Mouse (Mus musculus): ENCODE results near the gene Srp68. TPM values are rescaled to one million over a fixed set of nuclear protein-coding genes. Genes with fewer than 3 reads are reported as not detected.

Srp68 gene
- polyA plus RNA-seq, 1 experiment from 2014 or later = 63.7 TPM

GRCm38 (mm10) chr11:116298221-116298620 is 24.2 kb upstream of the Srp68 start:
- Histone ChIP-seq H3K4me2 (no peak overlapping the region), H3K4me1 (replicated peaks) (no peaks in the 10 kb centered on the region), H3K27me3 (no peaks in the 10 kb centered on the region), H3K4me3 (no peak overlapping the region), H3K9ac (no peak overlapping the region), H3K27ac (no peak overlapping the region), H3K36me3 (peaks cover 99% of the 10 kb centered on the region), H3K9me3 (no peaks in the 10 kb centered on the region)
- 88% methylated on average over 11 of the region's 11 CpGs for WGBS
- ATAC-seq (ENCODE audit: low FRiP score) = no peak

GRCm38 (mm10) chr11:116297017-116297416 is 23.0 kb upstream of the Srp68 start:
- H3K27ac ChIP-seq = no peak overlapping the region
- no peaks in the 10 kb centered on the region for H3K9me3 ChIP-seq
- H3K4me1 ChIP-seq (replicated peaks) = no peaks in the 10 kb centered on the region
- no peak overlapping the region for H3K4me3 ChIP-seq
- H3K36me3 ChIP-seq = peaks cover 99% of the 10 kb centered on the region
- no peak overlapping the region for H3K9ac ChIP-seq
- H3K4me2 ChIP-seq = no peak overlapping the region
- no peaks in the 10 kb centered on the region for H3K27me3 ChIP-seq
- ATAC-seq (ENCODE audit: low FRiP score) = no peak
- 79% methylated on average over 3 of the region's 3 CpGs for WGBS

- no peak for ATAC-seq (ENCODE audit: low FRiP score)
- Histone ChIP-seq H3K27ac (no peak overlapping the region), H3K9me3 (no peaks in the 10 kb centered on the region), H3K4me3 (no peak overlapping the region), H3K4me1 (replicated peaks) (no peaks in the 10 kb centered on the region), H3K9ac (no peak overlapping the region; the same call in 1 of the 2 replicates), H3K36me3 (peaks cover 99% of the 10 kb centered on the region), H3K27me3 (no peaks in the 10 kb centered on the region), H3K4me2 (no peak overlapping the region)
- WGBS = 93% methylated on average over 8 of the region's 8 CpGs
Observed at GRCm38 (mm10) chr11:116296191-116296734, 22.2 kb upstream of the Srp68 start.

GRCm38 (mm10) chr11:116294319-116294718 is 20.3 kb upstream of the Srp68 start:
- peaks cover 99% of the 10 kb centered on the region for H3K36me3 ChIP-seq
- H3K27ac ChIP-seq = no peak overlapping the region
- H3K9me3 ChIP-seq = no peaks in the 10 kb centered on the region
- H3K4me1 ChIP-seq (replicated peaks) = no peaks in the 10 kb centered on the region
- no peak overlapping the region for H3K9ac ChIP-seq
- WGBS = 31% methylated on average over 5 of the region's 5 CpGs
- H3K4me2 ChIP-seq = no peak overlapping the region
- H3K27me3 ChIP-seq = no peaks in the 10 kb centered on the region
- H3K4me3 ChIP-seq = no peak overlapping the region
- no peak for ATAC-seq (ENCODE audit: low FRiP score)

- H3K4me3 ChIP-seq = no peak overlapping the region
- H3K4me1 ChIP-seq (replicated peaks) = no peaks in the 10 kb centered on the region
- H3K27me3 ChIP-seq = no peaks in the 10 kb centered on the region
- H3K27ac ChIP-seq = no peak overlapping the region
- H3K9me3 ChIP-seq = no peaks in the 10 kb centered on the region
- 76% methylated on average over 12 of the region's 12 CpGs for WGBS
- H3K4me2 ChIP-seq = no peak overlapping the region
- peak; percentile 28; the same call in 1 of the 2 replicates for ATAC-seq (ENCODE audit: low FRiP score)
- peaks cover 99% of the 10 kb centered on the region for H3K36me3 ChIP-seq
- no peak overlapping the region for H3K9ac ChIP-seq
Observed at GRCm38 (mm10) chr11:116293538-116294137, 19.6 kb upstream of the Srp68 start.

- no peaks in the 10 kb centered on the region for H3K9me3 ChIP-seq
- H3K4me1 ChIP-seq (replicated peaks) = no peaks in the 10 kb centered on the region
- no peak for ATAC-seq (ENCODE audit: low FRiP score)
- no peak overlapping the region for H3K27ac ChIP-seq
- peaks cover 99% of the 10 kb centered on the region for H3K36me3 ChIP-seq
- no peaks in the 10 kb centered on the region for H3K27me3 ChIP-seq
- H3K9ac ChIP-seq = no peak overlapping the region
- WGBS = 94% methylated on average over 13 of the region's 13 CpGs
- no peak overlapping the region for H3K4me3 ChIP-seq
- no peak overlapping the region for H3K4me2 ChIP-seq
Observed at GRCm38 (mm10) chr11:116292401-116292800, 18.4 kb upstream of the Srp68 start.

- H3K36me3 ChIP-seq = peaks cover 84% of the 10 kb centered on the region
- no peak overlapping the region for H3K9ac ChIP-seq
- H3K4me1 ChIP-seq (replicated peaks) = peaks cover 7% of the 10 kb centered on the region; the same call in 1 of the 2 replicates
- H3K4me3 ChIP-seq = no peak overlapping the region
- WGBS = 86% methylated on average over 8 of the region's 8 CpGs
- H3K27ac ChIP-seq = no peak overlapping the region
- peaks cover 6% of the 10 kb centered on the region; the same call in 1 of the 2 replicates for H3K27me3 ChIP-seq
- ATAC-seq (ENCODE audit: low FRiP score) = no peak
- no peak overlapping the region for H3K4me2 ChIP-seq
- no peaks in the 10 kb centered on the region for H3K9me3 ChIP-seq
Observed at GRCm38 (mm10) chr11:116290556-116290955, 16.5 kb upstream of the Srp68 start.

- H3K9ac ChIP-seq = no peak overlapping the region
- H3K27ac ChIP-seq = peak overlapping the region; percentile 63; the same call in 1 of the 2 replicates
- H3K4me2 ChIP-seq = no peak overlapping the region
- H3K36me3 ChIP-seq = peaks cover 53% of the 10 kb centered on the region
- H3K4me3 ChIP-seq = no peak overlapping the region
- peaks cover 38% of the 10 kb centered on the region for H3K27me3 ChIP-seq
- no peak for ATAC-seq (ENCODE audit: low FRiP score)
- no peaks in the 10 kb centered on the region for H3K9me3 ChIP-seq
- peaks cover 16% of the 10 kb centered on the region for H3K4me1 ChIP-seq (replicated peaks)
- WGBS = 73% methylated on average over 5 of the region's 5 CpGs
Observed at GRCm38 (mm10) chr11:116287351-116287750, 13.3 kb upstream of the Srp68 start.

GRCm38 (mm10) chr11:116285770-116286191 is 11.8 kb upstream of the Srp68 start:
- Histone ChIP-seq H3K36me3 (peaks cover 37% of the 10 kb centered on the region), H3K4me2 (no peak overlapping the region), H3K4me3 (no peak overlapping the region), H3K27ac (peak overlapping the region; percentile 30; the same call in 1 of the 2 replicates), H3K9me3 (no peaks in the 10 kb centered on the region), H3K27me3 (peaks cover 54% of the 10 kb centered on the region), H3K9ac (0 out of 2 replicates have a peak overlapping the region, but pooled peaks have one; percentile 29), H3K4me1 (replicated peaks) (peaks cover 32% of the 10 kb centered on the region)
- WGBS = 63% methylated on average over 7 of the region's 7 CpGs
- ATAC-seq (ENCODE audit: low FRiP score) = no peak

- H3K9ac ChIP-seq = no peak overlapping the region
- H3K4me1 ChIP-seq (replicated peaks) = peaks cover 32% of the 10 kb centered on the region
- no peak overlapping the region for H3K4me2 ChIP-seq
- H3K4me3 ChIP-seq = no peak overlapping the region
- ATAC-seq (ENCODE audit: low FRiP score) = no peak
- no peak overlapping the region for H3K27ac ChIP-seq
- 64% methylated on average over 6 of the region's 6 CpGs for WGBS
- peaks cover 67% of the 10 kb centered on the region for H3K27me3 ChIP-seq
- H3K9me3 ChIP-seq = no peaks in the 10 kb centered on the region
- peaks cover 19% of the 10 kb centered on the region for H3K36me3 ChIP-seq
Observed at GRCm38 (mm10) chr11:116283982-116284381, 10.0 kb upstream of the Srp68 start.

- peaks cover 67% of the 10 kb centered on the region for H3K27me3 ChIP-seq
- no peak overlapping the region for H3K27ac ChIP-seq
- ATAC-seq (ENCODE audit: low FRiP score) = no peak
- WGBS = 10% methylated on average over 48 of the region's 48 CpGs
- H3K4me1 ChIP-seq (replicated peaks) = peaks cover 32% of the 10 kb centered on the region
- peak overlapping the region; percentile 3; the same call in 1 of the 2 replicates for H3K4me3 ChIP-seq
- no peak overlapping the region for H3K4me2 ChIP-seq
- H3K9me3 ChIP-seq = no peaks in the 10 kb centered on the region
- H3K36me3 ChIP-seq = peaks cover 9% of the 10 kb centered on the region
- H3K9ac ChIP-seq = no peak overlapping the region
Observed at GRCm38 (mm10) chr11:116282912-116283521, 9.0 kb upstream of the Srp68 start.

- H3K4me1 ChIP-seq (replicated peaks) = peaks cover 32% of the 10 kb centered on the region
- peak overlapping the region; percentile 55 for H3K4me2 ChIP-seq
- no peaks in the 10 kb centered on the region for H3K9me3 ChIP-seq
- no peak overlapping the region for H3K27ac ChIP-seq
- peak overlapping the region; percentile 36 for H3K4me3 ChIP-seq
- ATAC-seq (ENCODE audit: low FRiP score) = no peak
- H3K36me3 ChIP-seq = no peaks in the 10 kb centered on the region
- WGBS = 1% methylated on average over 11 of the region's 11 CpGs
- H3K9ac ChIP-seq = no peak overlapping the region; the same call in 1 of the 2 replicates
- H3K27me3 ChIP-seq = peaks cover 67% of the 10 kb centered on the region
Observed at GRCm38 (mm10) chr11:116282089-116282488, 8.1 kb upstream of the Srp68 start.
